Mouse (Mus musculus): ENCODE results near the gene Dhps. TPM values are rescaled to one million over a fixed set of nuclear protein-coding genes. Genes with fewer than 3 reads are reported as not detected.
"Not testable (repeated sequence)": the region's sequence is repeated elsewhere in the genome, so short reads cannot be mapped to it uniquely, and the experiment has no call there.

Dhps gene
- total and polyA plus RNA-seq, 3 experiments: 27.3 to 42.9 (median 33.9) TPM

DNA sequence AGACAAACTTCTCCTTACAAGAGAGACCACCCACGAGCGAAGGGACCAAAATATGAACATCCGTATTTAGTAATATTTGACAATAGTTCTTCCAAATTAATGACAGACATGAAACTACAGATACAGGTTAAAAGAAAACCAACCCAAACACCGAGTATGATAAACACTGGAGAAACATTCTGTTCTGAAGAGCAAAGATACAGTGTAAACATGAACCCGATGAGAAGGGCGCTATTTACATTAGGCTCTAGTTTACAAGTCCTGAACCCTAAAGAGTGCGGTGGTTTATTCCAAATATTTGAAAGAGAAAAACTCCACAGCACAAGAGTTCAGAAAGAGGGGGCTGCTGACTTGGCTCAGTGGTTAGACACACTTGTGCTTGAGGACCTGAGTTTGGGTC, 45.4 kb downstream of the Dhps start:
- no peak overlapping the region for H3K4me3 ChIP-seq (ENCODE audit: low read depth, low read length)
- H3K9me3 ChIP-seq (replicated peaks): no peaks in the 10 kb centered on the region
- no peaks in the 10 kb centered on the region for H3K36me3 ChIP-seq (replicated peaks)
- DNase-seq (ENCODE audit: low spot score): no peak
- TF ChIP-seq POLR2AphosphoS5 (IDR thresholded peaks at IDR 0.05; ENCODE audit: insufficient replicate concordance, low read depth, low read length) (no peak), GATA1 (IDR thresholded peaks at IDR 0.05; ENCODE audit: borderline replicate concordance, low read length) (no peak), GATA2 (IDR thresholded peaks at IDR 0.05; ENCODE audit: borderline replicate concordance, low read depth, low read length) (no peak), TAL1 (conservative IDR thresholded peaks at IDR 0.05; ENCODE audit: low read depth, low read length) (no peak), CTCF (IDR thresholded peaks at IDR 0.05; ENCODE audit: low read depth, low read length) (no peak)
- ATAC-seq (ENCODE audit: extremely low read depth, insufficient number of reproducible peaks, low FRiP score, poor library complexity, severe bottlenecking): no peak
- no peaks in the 10 kb centered on the region for H3K4me1 ChIP-seq (ENCODE audit: insufficient read depth, low read depth, low read length)
- H3K27me3 ChIP-seq (ENCODE audit: insufficient read depth, low read length): peaks cover 6% of the 10 kb centered on the region; the same call in 1 of the 2 replicates

DNA sequence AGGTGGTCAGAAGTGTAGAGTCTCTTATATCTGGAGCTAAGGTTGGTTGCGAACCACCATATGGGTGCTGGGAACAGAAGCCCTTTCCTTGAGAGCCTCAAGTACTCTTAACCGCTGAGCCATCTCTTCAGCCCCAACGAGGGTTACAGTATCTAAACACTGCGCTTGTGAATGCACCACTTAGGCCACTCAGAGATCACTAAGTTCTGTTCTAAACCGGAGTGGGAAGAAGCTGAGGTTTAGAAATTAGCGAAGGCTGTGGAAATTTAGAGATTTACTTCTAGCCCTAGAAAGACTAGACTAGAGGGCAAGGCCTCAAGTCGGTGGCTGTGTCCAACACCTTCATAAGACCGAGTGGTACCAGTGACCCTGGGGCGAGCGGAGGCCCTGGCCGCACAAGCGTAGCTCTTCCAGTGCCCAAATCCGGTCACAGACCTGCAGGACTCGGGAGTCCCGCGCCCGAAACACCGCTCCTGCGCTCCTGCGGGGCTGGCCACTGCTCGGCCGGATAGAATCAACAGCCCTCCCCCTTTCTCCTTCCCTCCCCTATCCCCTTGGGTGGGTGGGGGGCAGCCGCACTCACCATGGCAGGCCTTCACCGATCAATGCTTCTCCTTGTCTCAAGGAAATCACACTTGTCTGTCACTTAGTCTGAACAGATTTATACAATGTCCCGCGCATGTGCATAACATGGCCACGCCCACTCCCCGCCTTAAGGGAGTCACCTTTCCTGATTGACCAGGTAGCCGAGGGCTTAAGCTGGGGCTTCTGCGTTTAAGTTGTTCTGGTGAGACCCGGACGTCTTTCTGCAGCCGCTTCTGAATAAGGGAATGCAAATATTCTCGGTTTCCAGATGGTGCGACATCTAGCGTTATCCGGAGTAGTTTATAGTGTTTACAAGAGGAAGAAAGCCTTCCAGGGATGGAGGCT, 47.8 kb downstream of the Dhps start:
- ATAC-seq (ENCODE audit: extremely low read depth, insufficient number of reproducible peaks, low FRiP score, poor library complexity, severe bottlenecking) (no peak), DNase-seq (ENCODE audit: low spot score) (no peak)
- Histone ChIP-seq H3K27me3 (ENCODE audit: insufficient read depth, low read length) (peaks cover 13% of the 10 kb centered on the region), H3K36me3 (replicated peaks) (no peaks in the 10 kb centered on the region), H3K9me3 (replicated peaks) (no peaks in the 10 kb centered on the region), H3K4me3 (ENCODE audit: low read depth, low read length) (no peak overlapping the region), H3K4me1 (ENCODE audit: insufficient read depth, low read depth, low read length) (no peaks in the 10 kb centered on the region)
- TF ChIP-seq CTCF (IDR thresholded peaks at IDR 0.05; ENCODE audit: low read depth, low read length) (no peak), GATA2 (IDR thresholded peaks at IDR 0.05; ENCODE audit: borderline replicate concordance, low read depth, low read length) (no peak), GATA1 (IDR thresholded peaks at IDR 0.05; ENCODE audit: borderline replicate concordance, low read length) (no peak), POLR2AphosphoS5 (IDR thresholded peaks at IDR 0.05; ENCODE audit: insufficient replicate concordance, low read depth, low read length) (no peak), TAL1 (conservative IDR thresholded peaks at IDR 0.05; ENCODE audit: low read depth, low read length) (no peak)

- not testable (repeated sequence) for H3K4me3 ChIP-seq (ENCODE audit: low read depth, low read length); DNase-seq (ENCODE audit: low spot score); H3K36me3 ChIP-seq (replicated peaks); ATAC-seq (ENCODE audit: extremely low read depth, insufficient number of reproducible peaks, low FRiP score, poor library complexity, severe bottlenecking); H3K4me1 ChIP-seq (ENCODE audit: insufficient read depth, low read depth, low read length); H3K9me3 ChIP-seq (replicated peaks)
- peaks cover 13% of the 10 kb centered on the region for H3K27me3 ChIP-seq (ENCODE audit: insufficient read depth, low read length)
These were observed 48.7 kb downstream of the Dhps start for GRCm38 (mm10) chr8:85120251-85120650.

- ATAC-seq (ENCODE audit: extremely low read depth, insufficient number of reproducible peaks, low FRiP score, poor library complexity, severe bottlenecking): no peak
- Histone ChIP-seq H3K36me3 (replicated peaks) (no peaks in the 10 kb centered on the region), H3K9me3 (replicated peaks) (no peaks in the 10 kb centered on the region; the same call in 1 of the 2 replicates), H3K4me1 (ENCODE audit: insufficient read depth, low read depth, low read length) (no peaks in the 10 kb centered on the region), H3K27me3 (ENCODE audit: insufficient read depth, low read length) (peaks cover 12% of the 10 kb centered on the region), H3K4me3 (ENCODE audit: low read depth, low read length) (no peak within 1 kb of the TSS)
- DNase-seq (ENCODE audit: low spot score): no peak
- TF ChIP-seq CTCF (IDR thresholded peaks at IDR 0.05; ENCODE audit: low read depth, low read length): no peak
These were observed 51.4 kb downstream of the Dhps start, which contains the start of gene Zfp791 for GRCm38 (mm10) chr8:85122995-85123394. Zfp791 (minus strand) TSS chr8:85123095.

DNA sequence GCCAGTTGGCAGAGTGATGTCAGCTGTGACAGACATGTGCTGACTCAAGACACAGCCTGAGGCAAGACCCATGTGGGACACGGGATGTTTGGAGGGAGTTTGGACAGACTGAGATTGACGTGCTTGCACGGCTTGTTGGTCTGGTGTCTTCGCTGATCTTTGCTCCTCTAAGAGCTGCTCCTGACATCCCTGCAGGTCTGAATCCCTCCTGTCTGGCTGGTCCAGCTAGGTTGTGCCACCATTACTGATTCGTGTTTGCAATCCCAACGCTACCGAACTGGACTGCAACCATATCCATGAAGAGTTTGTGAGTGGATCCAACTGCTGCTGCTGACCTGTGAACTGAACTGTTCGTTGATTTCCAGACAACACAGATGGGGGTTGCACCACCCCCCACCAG, 52.1 kb downstream of the Dhps start:
- DNase-seq (ENCODE audit: low spot score) (no peak), ATAC-seq (ENCODE audit: extremely low read depth, insufficient number of reproducible peaks, low FRiP score, poor library complexity, severe bottlenecking) (no peak)
- no peak overlapping the region for H3K4me3 ChIP-seq (ENCODE audit: low read depth, low read length)
- no peaks in the 10 kb centered on the region for H3K36me3 ChIP-seq (replicated peaks)
- no peaks in the 10 kb centered on the region for H3K4me1 ChIP-seq (ENCODE audit: insufficient read depth, low read depth, low read length)
- no peaks in the 10 kb centered on the region; the same call in 1 of the 2 replicates for H3K9me3 ChIP-seq (replicated peaks)
- TF ChIP-seq TAL1 (conservative IDR thresholded peaks at IDR 0.05; ENCODE audit: low read depth, low read length) (no peak), GATA1 (IDR thresholded peaks at IDR 0.05; ENCODE audit: borderline replicate concordance, low read length) (no peak)
- H3K27me3 ChIP-seq (ENCODE audit: insufficient read depth, low read length): peaks cover 12% of the 10 kb centered on the region

Other genes with a start within 250 kb of the Dhps start
Only the 20 nearest of the 30 such genes appear.
- 116 and 118 TPM in 2 replicates for gene Dnase2a, start 163.2 kb upstream of the Dhps start, total RNA-seq (2014; fragmentation: Nextera tagmentation)
- gene Dnase2a, start 163.2 kb upstream of the Dhps start, total RNA-seq (2017): 147 and 170 TPM in 2 replicates
- 40.2 and 75.0 TPM in 2 replicates for gene Dnase2a, start 163.2 kb upstream of the Dhps start, polyA plus RNA-seq (2012)
- not detected in 2 replicates for gene Mast1, start 134.4 kb upstream of the Dhps start, total RNA-seq (2014; fragmentation: Nextera tagmentation)
- 0.23 and 0.27 TPM in 2 replicates for gene Mast1, start 134.4 kb upstream of the Dhps start, total RNA-seq (2017)
- gene Mast1, start 134.4 kb upstream of the Dhps start, polyA plus RNA-seq (2012): 0.16 and 0.25 TPM in 2 replicates
- not detected in 2 replicates for gene Rtbdn, start 124.8 kb upstream of the Dhps start, total RNA-seq (2014; fragmentation: Nextera tagmentation)
- gene Rtbdn, start 124.8 kb upstream of the Dhps start, total RNA-seq (2017): 0.11 and 0.12 TPM in 2 replicates
- not detected in 2 replicates for gene Rtbdn, start 124.8 kb upstream of the Dhps start, polyA plus RNA-seq (2012)
- not detected in 2 replicates for gene Gm49661, start 102.3 kb upstream of the Dhps start, total RNA-seq (2014; fragmentation: Nextera tagmentation)
- gene Gm49661, start 102.3 kb upstream of the Dhps start, total RNA-seq (2017): not detected in 2 replicates
- gene Gm49661, start 102.3 kb upstream of the Dhps start, polyA plus RNA-seq (2012): not detected in 2 replicates
- gene Prdx2, start 102.2 kb upstream of the Dhps start, total RNA-seq (2014; fragmentation: Nextera tagmentation): 134 and 185 TPM in 2 replicates
- 299 and 388 TPM in 2 replicates for gene Prdx2, start 102.2 kb upstream of the Dhps start, total RNA-seq (2017)
- gene Prdx2, start 102.2 kb upstream of the Dhps start, polyA plus RNA-seq (2012): 19.6 and 86.4 TPM in 2 replicates
- 162 and 174 TPM in 2 replicates for gene Rnaseh2a, start 102.0 kb upstream of the Dhps start, total RNA-seq (2014; fragmentation: Nextera tagmentation)
- gene Rnaseh2a, start 102.0 kb upstream of the Dhps start, total RNA-seq (2017): 94.1 and 132 TPM in 2 replicates
- 477 and 636 TPM in 2 replicates for gene Rnaseh2a, start 102.0 kb upstream of the Dhps start, polyA plus RNA-seq (2012)
- gene Junb, start 93.0 kb upstream of the Dhps start, total RNA-seq (2014; fragmentation: Nextera tagmentation): 25.6 and 38.5 TPM in 2 replicates
- gene Junb, start 93.0 kb upstream of the Dhps start, total RNA-seq (2017): 23.8 and 33.6 TPM in 2 replicates
- 66.8 and 78.5 TPM in 2 replicates for gene Junb, start 93.0 kb upstream of the Dhps start, polyA plus RNA-seq (2012)
- 2.7 and 3.4 TPM in 2 replicates for gene Hook2, start 81.2 kb upstream of the Dhps start, total RNA-seq (2014; fragmentation: Nextera tagmentation)
- gene Hook2, start 81.2 kb upstream of the Dhps start, total RNA-seq (2017): 7.9 and 8.2 TPM in 2 replicates
- gene Hook2, start 81.2 kb upstream of the Dhps start, polyA plus RNA-seq (2012): 12.2 and 12.7 TPM in 2 replicates
- gene Best2, start 57.2 kb upstream of the Dhps start, total RNA-seq (2014; fragmentation: Nextera tagmentation): not detected in 2 replicates
- gene Best2, start 57.2 kb upstream of the Dhps start, total RNA-seq (2017): 0.12 TPM in 1 of 2 replicates, not detected in the other
- not detected in 2 replicates for gene Best2, start 57.2 kb upstream of the Dhps start, polyA plus RNA-seq (2012)
- gene Asna1, start 46.5 kb upstream of the Dhps start, total RNA-seq (2014; fragmentation: Nextera tagmentation): 83.6 and 104 TPM in 2 replicates
- gene Asna1, start 46.5 kb upstream of the Dhps start, total RNA-seq (2017): 110 and 139 TPM in 2 replicates
- 103 and 136 TPM in 2 replicates for gene Asna1, start 46.5 kb upstream of the Dhps start, polyA plus RNA-seq (2012)
- 61.3 and 64.2 TPM in 2 replicates for gene Trir, start 44.9 kb upstream of the Dhps start, total RNA-seq (2014; fragmentation: Nextera tagmentation)
- gene Trir, start 44.9 kb upstream of the Dhps start, total RNA-seq (2017): 151 and 196 TPM in 2 replicates
- gene Trir, start 44.9 kb upstream of the Dhps start, polyA plus RNA-seq (2012): 263 and 317 TPM in 2 replicates
- 83.8 and 92.5 TPM in 2 replicates for gene Tnpo2, start 34.8 kb upstream of the Dhps start, total RNA-seq (2014; fragmentation: Nextera tagmentation)
- 38.9 and 52.8 TPM in 2 replicates for gene Tnpo2, start 34.8 kb upstream of the Dhps start, total RNA-seq (2017)
- gene Tnpo2, start 34.8 kb upstream of the Dhps start, polyA plus RNA-seq (2012): 20.0 and 26.5 TPM in 2 replicates
- 10.4 and 17.0 TPM in 2 replicates for gene Fbxw9, start 11.7 kb upstream of the Dhps start, total RNA-seq (2014; fragmentation: Nextera tagmentation)
- gene Fbxw9, start 11.7 kb upstream of the Dhps start, total RNA-seq (2017): 15.9 and 16.1 TPM in 2 replicates
- 33.7 and 34.7 TPM in 2 replicates for gene Fbxw9, start 11.7 kb upstream of the Dhps start, polyA plus RNA-seq (2012)
- gene Gm5741, start 3.8 kb upstream of the Dhps start, total RNA-seq (2014; fragmentation: Nextera tagmentation): not detected in 2 replicates
- gene Gm5741, start 3.8 kb upstream of the Dhps start, total RNA-seq (2017): 0.99 and 1.0 TPM in 2 replicates
- gene Gm5741, start 3.8 kb upstream of the Dhps start, polyA plus RNA-seq (2012): 0.89 and 1.8 TPM in 2 replicates
- 79.0 and 99.0 TPM in 2 replicates for gene Wdr83os, start 9.0 kb downstream of the Dhps start, total RNA-seq (2014; fragmentation: Nextera tagmentation)
- 22.0 and 29.4 TPM in 2 replicates for gene Wdr83os, start 9.0 kb downstream of the Dhps start, total RNA-seq (2017)
- 5.0 and 11.7 TPM in 2 replicates for gene Wdr83os, start 9.0 kb downstream of the Dhps start, polyA plus RNA-seq (2012)
- gene Wdr83, start 9.5 kb downstream of the Dhps start, total RNA-seq (2014; fragmentation: Nextera tagmentation): 22.4 and 23.8 TPM in 2 replicates
- gene Wdr83, start 9.5 kb downstream of the Dhps start, total RNA-seq (2017): 27.2 and 28.4 TPM in 2 replicates
- 24.2 and 38.9 TPM in 2 replicates for gene Wdr83, start 9.5 kb downstream of the Dhps start, polyA plus RNA-seq (2012)
- gene Man2b1, start 11.5 kb downstream of the Dhps start, total RNA-seq (2014; fragmentation: Nextera tagmentation): 91.8 and 105 TPM in 2 replicates
- gene Man2b1, start 11.5 kb downstream of the Dhps start, total RNA-seq (2017): 87.7 and 88.0 TPM in 2 replicates
- 12.4 and 19.3 TPM in 2 replicates for gene Man2b1, start 11.5 kb downstream of the Dhps start, polyA plus RNA-seq (2012)
- gene Zfp791, start 51.3 kb downstream of the Dhps start, total RNA-seq (2014; fragmentation: Nextera tagmentation): not detected in 2 replicates
- gene Zfp791, start 51.3 kb downstream of the Dhps start, total RNA-seq (2017): 0.12 and 0.16 TPM in 2 replicates
- not detected in 2 replicates for gene Zfp791, start 51.3 kb downstream of the Dhps start, polyA plus RNA-seq (2012)
- not detected in 2 replicates for gene Cks1brt, start 80.2 kb downstream of the Dhps start, total RNA-seq (2014; fragmentation: Nextera tagmentation)
- 0.16 TPM in 1 of 2 replicates, not detected in the other for gene Cks1brt, start 80.2 kb downstream of the Dhps start, total RNA-seq (2017)
- not detected in 2 replicates for gene Cks1brt, start 80.2 kb downstream of the Dhps start, polyA plus RNA-seq (2012)
- not detected in 2 replicates for gene Olfr371, start 154.2 kb downstream of the Dhps start, total RNA-seq (2014; fragmentation: Nextera tagmentation)
- not detected in 2 replicates for gene Olfr371, start 154.2 kb downstream of the Dhps start, total RNA-seq (2017)
- gene Olfr371, start 154.2 kb downstream of the Dhps start, polyA plus RNA-seq (2012): not detected in 2 replicates